Mouse (Mus musculus) forebrain, embryonic 12.5 days (tissue): ENCODE data around the gene Ensa. TPM values are rescaled to one million over a fixed set of nuclear protein-coding genes. Genes with fewer than 3 reads are reported as not detected.
"Not testable (repeated sequence)": the region's sequence is repeated elsewhere in the genome, so short reads cannot be mapped to it uniquely, and the experiment has no call there.

Source experiments
- ATAC-seq: fragments of 200-750 bp; cut with Nextera tagmentation; 2 replicates; pipeline ENCODE4 v1.8.0; 2017; ENCODE audit warnings: moderate TSS enrichment; ENCODE audit not compliant: low FRiP score
- H3K27ac ChIP-seq: fragments of 300-500 bp; sonication (generic); 2 replicates; pipeline ENCODE4 v1.5.1; 2016; ENCODE audit warnings: mild to moderate bottlenecking
- H3K27me3 ChIP-seq: fragments of 300-500 bp; sonication (generic); 2 replicates; pipeline ENCODE4 v1.6.1; 2016; ENCODE audit warnings: mild to moderate bottlenecking
- H3K36me3 ChIP-seq: fragments of 300-500 bp; sonication (generic); replicated peaks from 2 replicates; pipeline ENCODE4 v1.6.1; 2016; ENCODE audit warnings: mild to moderate bottlenecking
- H3K4me1 ChIP-seq: fragments of 300-500 bp; sonication (generic); 2 replicates; pipeline ENCODE4 v1.6.1; 2016
- H3K4me2 ChIP-seq: fragments of 300-500 bp; sonication (generic); 2 replicates; pipeline ENCODE4 v1.6.1; 2016; ENCODE audit warnings: mild to moderate bottlenecking, moderate library complexity
- H3K4me3 ChIP-seq: fragments of 300-500 bp; sonication (generic); replicated peaks from 2 replicates; pipeline ENCODE4 v1.5.1; 2016; ENCODE audit warnings: mild to moderate bottlenecking
- H3K9ac ChIP-seq: fragments of 300-500 bp; sonication (generic); 2 replicates; pipeline ENCODE4 v1.6.1; 2016; ENCODE audit warnings: mild to moderate bottlenecking
- H3K9me3 ChIP-seq: fragments of 300-500 bp; sonication (generic); 2 replicates; pipeline ENCODE4 v1.6.1; 2016
- WGBS: fragments of 180-500 bp; shearing (Covaris S2); methylation state at CpG from one replicate; pipeline ENCODE4 v1.1.7; 2016; 5-methylcytosine and 5-hydroxymethylcytosine counted together
- polyA plus RNA-seq: library from polyadenylated mRNA; unstranded; fragments of >200 nt; fragmentation: Nextera tagmentation; extraction: Ambion mirVana; gene quantifications from 2 replicates; pipeline ENCODE4 v1.2.1, GENCODE M21; 2016

Gene Ensa
- 102 and 104 TPM in 2 replicates for polyA plus RNA-seq

GRCm38 (mm10) chr3:95624628-95625503 lies at the start of gene Ensa:
Gene Ensa (plus strand): TSS chr3:95624993.
- Histone ChIP-seq H3K9ac (peak within 1 kb of the TSS; percentile 66), H3K36me3 (peaks cover 34% of the 10 kb centered on the region), H3K9me3 (no peaks in the 10 kb centered on the region), H3K27me3 (no peaks in the 10 kb centered on the region), H3K4me3 (peak within 1 kb of the TSS; percentile 65), H3K27ac (peak within 1 kb of the TSS; percentile 89), H3K4me2 (peak within 1 kb of the TSS; percentile 83), H3K4me1 (peaks cover 36% of the 10 kb centered on the region)
- WGBS = under 1% methylated on average over 43 of the region's 44 CpGs
- ATAC-seq = peak; percentile 99

GRCm38 (mm10) chr3:95587754-95588603 lies 36.8 kb upstream of the Ensa start:
- no peak for ATAC-seq
- WGBS = 52% methylated on average over 8 of the region's 8 CpGs
- no peak overlapping the region for H3K9ac ChIP-seq

DNA sequence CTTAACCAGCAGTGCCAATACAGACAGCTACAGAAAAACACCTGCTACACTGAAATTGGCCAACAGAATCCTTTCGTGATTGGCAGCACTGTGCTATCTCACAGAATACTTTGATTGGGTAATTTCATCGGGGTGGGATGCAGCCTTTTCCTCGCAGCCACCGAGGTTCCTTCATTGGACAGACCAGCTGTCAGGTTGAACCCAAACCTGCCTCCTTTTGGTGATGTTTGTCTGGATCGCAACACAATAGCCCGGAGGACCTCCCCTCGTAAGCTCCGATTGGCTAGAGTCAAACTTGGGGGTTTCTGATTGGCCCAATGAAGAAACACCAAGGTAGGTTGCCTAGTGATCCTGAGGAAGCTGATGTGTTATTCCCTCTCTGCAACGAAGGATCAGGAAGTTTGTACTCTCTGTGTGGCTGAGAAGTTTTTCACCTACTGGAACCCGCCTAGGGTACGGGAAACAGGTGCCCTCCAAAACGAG lies 36.1 kb upstream of the Ensa start, which contains the start of gene Golph3l:
Golph3l (plus strand) TSS at position 331 of the 483 bp plus-strand sequence.
- H3K4me3 ChIP-seq = peak within 1 kb of the TSS; percentile 73
- ATAC-seq = peak; percentile 100
- H3K4me1 ChIP-seq = peaks cover 8% of the 10 kb centered on the region
- H3K27ac ChIP-seq = peak within 1 kb of the TSS; percentile 77
- H3K4me2 ChIP-seq = peak within 1 kb of the TSS; percentile 70
- peaks cover 6% of the 10 kb centered on the region for H3K36me3 ChIP-seq
- no peaks in the 10 kb centered on the region for H3K9me3 ChIP-seq
- no peaks in the 10 kb centered on the region for H3K27me3 ChIP-seq
- H3K9ac ChIP-seq = peak within 1 kb of the TSS; percentile 61
- under 1% methylated on average over 12 of the region's 12 CpGs for WGBS

More at GRCm38 (mm10) chr3:95587754-95588603, 36.8 kb upstream of the Ensa start:
- Histone ChIP-seq H3K36me3 (peaks cover 4% of the 10 kb centered on the region), H3K27me3 (no peaks in the 10 kb centered on the region), H3K9me3 (no peaks in the 10 kb centered on the region), H3K4me2 (peak overlapping the region; percentile 70), H3K4me3 (peak overlapping the region; percentile 73), H3K27ac (peak overlapping the region; percentile 77), H3K4me1 (peaks cover 8% of the 10 kb centered on the region)

DNA sequence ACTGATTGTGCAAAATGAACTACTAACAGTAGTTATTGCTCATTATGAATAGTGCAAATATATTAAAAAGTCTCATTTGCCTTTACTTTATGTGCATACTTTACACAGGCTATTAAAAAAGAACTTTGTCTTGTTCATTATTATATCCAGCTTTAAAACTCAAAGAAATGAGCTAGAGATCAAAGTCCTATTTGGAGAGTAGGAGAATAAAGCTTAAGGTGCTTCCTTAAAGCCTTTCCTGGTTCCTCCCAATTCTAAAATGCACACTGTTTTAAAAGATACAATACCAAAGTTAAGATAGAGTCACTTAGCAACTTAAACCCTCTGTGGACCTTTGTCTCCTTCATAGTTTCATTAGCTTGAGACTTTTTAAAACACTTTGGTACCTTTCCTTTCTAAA lies 26.1 kb upstream of the Ensa start:
- ATAC-seq = no peak
- Histone ChIP-seq H3K9me3 (no peaks in the 10 kb centered on the region), H3K4me2 (no peak overlapping the region), H3K4me1 (no peaks in the 10 kb centered on the region), H3K9ac (no peak overlapping the region), H3K27ac (no peak overlapping the region), H3K36me3 (peaks cover 24% of the 10 kb centered on the region), H3K4me3 (no peak overlapping the region), H3K27me3 (no peaks in the 10 kb centered on the region)

DNA sequence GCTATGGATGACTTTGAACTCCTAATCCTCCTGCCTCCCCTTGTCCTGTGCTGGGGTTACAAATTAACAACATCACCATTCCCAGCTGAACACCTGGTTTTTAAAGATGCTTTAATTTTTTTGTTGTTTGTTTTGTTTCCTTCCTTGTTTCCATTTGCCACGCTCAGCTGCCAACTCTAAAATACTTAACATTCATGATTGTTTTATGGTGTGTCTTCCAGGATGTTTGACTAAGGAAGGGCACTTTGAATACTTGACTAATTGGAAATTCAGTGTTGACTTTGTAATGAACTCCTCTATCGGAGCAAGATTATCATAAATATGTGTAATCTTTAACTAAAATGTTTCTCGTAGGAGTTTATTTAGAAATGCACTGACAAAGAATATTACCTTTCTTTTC lies 23.5 kb upstream of the Ensa start:
- Histone ChIP-seq H3K4me1 (no peaks in the 10 kb centered on the region), H3K36me3 (peaks cover 19% of the 10 kb centered on the region; the same call in 1 of the 2 replicates), H3K9ac (no peak overlapping the region), H3K27ac (no peak overlapping the region), H3K4me3 (no peak overlapping the region), H3K4me2 (no peak overlapping the region), H3K9me3 (no peaks in the 10 kb centered on the region), H3K27me3 (no peaks in the 10 kb centered on the region)
- 91% methylated on average over 3 of the region's 3 CpGs for WGBS
- no peak for ATAC-seq

DNA sequence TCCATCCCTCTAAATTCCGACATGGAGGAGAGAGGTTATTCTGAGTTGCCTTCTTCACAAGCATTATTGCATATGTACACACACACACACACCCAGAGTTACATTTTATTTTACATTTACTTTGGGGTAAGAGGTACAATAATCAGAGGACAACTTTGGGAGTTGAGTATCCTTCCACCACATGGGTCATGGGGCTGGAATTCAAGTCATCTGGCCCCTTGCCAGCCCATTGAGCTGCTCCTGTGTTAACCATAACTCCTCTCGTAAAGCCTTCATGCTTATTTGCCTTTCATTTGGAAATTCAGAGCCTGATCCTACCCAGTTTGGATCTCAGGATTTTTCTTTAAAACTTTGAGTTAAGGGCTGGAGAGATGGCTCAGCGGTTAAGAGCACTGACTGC lies 18.7 kb upstream of the Ensa start:
- Histone ChIP-seq H3K9me3 (no peaks in the 10 kb centered on the region), H3K27ac (no peak overlapping the region), H3K4me1 (no peaks in the 10 kb centered on the region), H3K27me3 (no peaks in the 10 kb centered on the region), H3K9ac (no peak overlapping the region), H3K36me3 (peaks cover 30% of the 10 kb centered on the region), H3K4me2 (no peak overlapping the region), H3K4me3 (no peak overlapping the region)
- ATAC-seq = no peak
- WGBS = 86% methylated on average over 3 of the region's 3 CpGs

DNA sequence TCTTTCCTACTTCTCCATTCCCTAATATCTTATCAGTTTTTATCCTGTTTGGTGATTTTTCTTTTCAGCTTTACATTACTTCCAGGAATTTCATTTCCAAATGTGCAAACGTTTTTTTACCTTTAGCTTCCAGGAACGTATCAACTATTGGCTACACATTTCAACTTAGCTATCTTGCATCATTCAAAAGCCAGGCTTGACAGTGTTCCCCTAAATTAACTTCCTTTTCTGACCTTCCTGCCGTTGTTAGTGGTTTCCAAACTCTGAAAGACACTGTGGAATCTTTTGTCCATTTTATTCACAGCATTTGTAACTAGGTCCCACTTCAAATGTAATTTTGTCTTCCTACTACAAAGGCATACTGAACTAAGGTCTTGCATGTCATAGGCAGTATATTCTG lies 15.6 kb upstream of the Ensa start:
- Histone ChIP-seq H3K9ac (no peak overlapping the region), H3K9me3 (no peaks in the 10 kb centered on the region), H3K4me2 (no peak overlapping the region), H3K4me3 (no peak overlapping the region), H3K27me3 (no peaks in the 10 kb centered on the region), H3K4me1 (no peaks in the 10 kb centered on the region), H3K27ac (no peak overlapping the region), H3K36me3 (peaks cover 34% of the 10 kb centered on the region)
- 77% methylated on average over 3 of the region's 3 CpGs for WGBS
- ATAC-seq = no peak

- Histone ChIP-seq H3K9ac (no peak overlapping the region), H3K27me3 (no peaks in the 10 kb centered on the region), H3K4me2 (no peak overlapping the region), H3K27ac (no peak overlapping the region), H3K4me3 (no peak overlapping the region), H3K36me3 (peaks cover 48% of the 10 kb centered on the region), H3K4me1 (no peaks in the 10 kb centered on the region), H3K9me3 (no peaks in the 10 kb centered on the region)
- ATAC-seq = no peak
- 92% methylated on average over 1 of the region's 1 CpGs for WGBS
Measured at GRCm38 (mm10) chr3:95613996-95614395, 10.8 kb upstream of the Ensa start.

- Histone ChIP-seq H3K4me3 (no peak overlapping the region), H3K36me3 (peaks cover 37% of the 10 kb centered on the region)
- no peak for ATAC-seq
Measured at GRCm38 (mm10) chr3:95618511-95618910, 6.3 kb upstream of the Ensa start.

DNA sequence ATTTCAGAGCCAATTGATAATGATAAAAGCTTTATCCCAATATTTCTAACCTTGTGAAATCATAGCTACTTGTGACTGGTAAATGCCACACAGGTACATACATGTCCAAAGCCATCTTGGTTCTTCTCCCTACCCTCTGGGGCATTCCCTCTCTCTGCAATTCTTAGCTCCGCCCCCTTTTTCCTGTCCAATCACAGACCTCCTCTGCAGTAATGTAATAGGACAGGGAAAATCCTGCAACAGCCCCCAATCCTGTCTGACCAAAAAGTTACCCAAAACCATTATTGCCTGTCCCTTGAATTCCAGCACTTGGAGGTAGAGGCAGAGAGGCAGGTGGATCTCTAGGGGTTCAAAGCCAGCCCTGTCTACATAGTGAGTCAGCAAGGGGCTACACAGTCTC lies 3.6 kb upstream of the Ensa start:
- Histone ChIP-seq H3K9me3 (no peaks in the 10 kb centered on the region), H3K4me3 (no peak overlapping the region), H3K27me3 (no peaks in the 10 kb centered on the region), H3K4me1 (peaks cover 19% of the 10 kb centered on the region), H3K9ac (no peak overlapping the region), H3K36me3 (peaks cover 25% of the 10 kb centered on the region), H3K4me2 (no peak overlapping the region), H3K27ac (no peak overlapping the region)
- ATAC-seq = no peak
- 87% methylated on average over 1 of the region's 1 CpGs for WGBS

More at GRCm38 (mm10) chr3:95618511-95618910, 6.3 kb upstream of the Ensa start:
- H3K27ac ChIP-seq = no peak overlapping the region
- H3K9ac ChIP-seq = no peak overlapping the region
- peaks cover 3% of the 10 kb centered on the region for H3K4me1 ChIP-seq
- H3K9me3 ChIP-seq = no peaks in the 10 kb centered on the region
- H3K27me3 ChIP-seq = no peaks in the 10 kb centered on the region
- WGBS = 94% methylated on average over 1 of the region's 1 CpGs
- H3K4me2 ChIP-seq = no peak overlapping the region

DNA sequence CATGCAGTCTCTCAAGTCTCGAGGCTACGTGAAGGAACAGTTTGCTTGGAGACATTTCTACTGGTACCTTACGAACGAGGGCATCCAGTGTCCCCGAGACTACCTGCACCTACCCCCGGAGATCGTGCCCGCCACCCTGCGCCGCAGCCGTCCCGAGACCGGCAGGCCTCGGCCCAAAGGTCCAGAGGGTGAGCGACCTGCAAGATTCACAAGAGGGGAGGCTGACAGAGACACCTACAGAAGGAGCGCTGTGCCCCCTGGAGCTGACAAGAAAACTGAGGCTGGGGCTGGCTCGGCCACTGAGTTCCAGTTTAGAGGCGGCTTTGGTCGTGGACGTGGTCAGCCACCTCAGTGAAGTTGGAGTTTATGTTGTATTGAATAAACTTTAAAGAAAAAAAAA lies 2.4 kb upstream of the Ensa start:
- H3K27me3 ChIP-seq, H3K9me3 ChIP-seq, ATAC-seq, H3K4me3 ChIP-seq, H3K4me2 ChIP-seq, H3K27ac ChIP-seq, H3K9ac ChIP-seq: not testable (repeated sequence)
- 94% methylated on average over 20 of the region's 20 CpGs for WGBS
- H3K4me1 ChIP-seq = peaks cover 31% of the 10 kb centered on the region
- H3K36me3 ChIP-seq = peaks cover 22% of the 10 kb centered on the region

DNA sequence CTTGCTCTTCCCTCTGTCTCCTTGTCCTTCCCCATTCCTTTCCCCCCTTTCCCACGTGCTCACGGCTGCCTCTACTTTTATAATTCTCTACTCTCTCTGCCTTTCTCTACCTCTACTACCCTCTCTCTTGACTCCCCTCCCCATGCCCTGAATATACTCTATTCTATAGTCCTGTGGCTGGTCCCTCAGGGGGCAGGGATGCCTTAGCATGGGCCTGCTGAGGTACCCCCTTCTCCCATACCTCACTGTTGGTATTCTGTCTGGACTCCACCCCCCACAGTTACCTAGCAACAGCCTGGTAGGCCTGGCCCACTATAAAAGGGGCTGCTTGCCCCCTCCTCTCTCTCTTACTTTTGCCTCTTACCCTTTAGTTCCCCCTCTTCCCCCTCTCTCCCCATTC lies 1.2 kb upstream of the Ensa start:
- H3K4me1 ChIP-seq = peaks cover 36% of the 10 kb centered on the region
- no peaks in the 10 kb centered on the region for H3K27me3 ChIP-seq
- no peak overlapping the region for H3K4me3 ChIP-seq
- WGBS = 63% methylated on average over 2 of the region's 2 CpGs
- H3K4me2 ChIP-seq = no peak overlapping the region
- ATAC-seq = no peak
- no peak overlapping the region for H3K9ac ChIP-seq
- no peak overlapping the region for H3K27ac ChIP-seq
- H3K9me3 ChIP-seq = no peaks in the 10 kb centered on the region
- peaks cover 23% of the 10 kb centered on the region for H3K36me3 ChIP-seq
